Mouse (Mus musculus) adrenal gland, adult 2 months (tissue): ENCODE results near the gene Zfp296. TPM values are rescaled to one million over a fixed set of nuclear protein-coding genes. Genes with fewer than 3 reads are reported as not detected.
"Not testable (repeated sequence)": the region's sequence is repeated elsewhere in the genome, so short reads cannot be mapped to it uniquely, and the experiment has no call there.

Experiments used
- DNase-seq: peaks from one replicate; pipeline ENCODE4 v3.0.0; 2021
- polyA plus RNA-seq: library from polyadenylated mRNA; depleted of rRNA; stranded (reverse); fragments of >200 nt; gene quantifications from 2 replicates; pipeline ENCODE4 v1.2.3, GENCODE M21; 2012; rRNA removed
- total RNA-seq, 2 experiments: library from RNA; stranded (reverse); gene quantifications; 2 replicates each; pipeline ENCODE4 v1.2.3; 2021

The Zfp296 gene
- total and polyA plus RNA-seq, 3 experiments = 0.69 to 3.4 (median 0.98) TPM

GRCm38 (mm10) chr7:19604606-19605214, 27.6 kb downstream of the Zfp296 start:
- DNase-seq = not testable (repeated sequence)

- DNase-seq = no peak
Measured at GRCm38 (mm10) chr7:19607291-19607690, 30.2 kb downstream of the Zfp296 start.

- no peak for DNase-seq
Measured at GRCm38 (mm10) chr7:19609641-19610332, 32.7 kb downstream of the Zfp296 start.

GRCm38 (mm10) chr7:19610969-19611368, 33.9 kb downstream of the Zfp296 start:
- no peak for DNase-seq

- no peak for DNase-seq
Measured at GRCm38 (mm10) chr7:19615036-19615577, 38.0 kb downstream of the Zfp296 start.

- peak; percentile 77 for DNase-seq
Measured at GRCm38 (mm10) chr7:19619004-19619801, 42.1 kb downstream of the Zfp296 start.

- DNase-seq = no peak
Measured at GRCm38 (mm10) chr7:19620811-19621210, 43.7 kb downstream of the Zfp296 start.

- DNase-seq = no peak
Measured at GRCm38 (mm10) chr7:19622241-19622640, 45.2 kb downstream of the Zfp296 start.

- DNase-seq = no peak
Measured at GRCm38 (mm10) chr7:19623433-19623832, 46.3 kb downstream of the Zfp296 start.

GRCm38 (mm10) chr7:19627721-19628120, 50.6 kb downstream of the Zfp296 start:
- no peak for DNase-seq

- DNase-seq = no peak
Measured at GRCm38 (mm10) chr7:19628192-19628535, 51.1 kb downstream of the Zfp296 start.

- DNase-seq = peak; percentile 98
Measured at GRCm38 (mm10) chr7:19628536-19629360, 51.7 kb downstream of the Zfp296 start.

- peak; percentile 94 for DNase-seq
Measured at GRCm38 (mm10) chr7:19629361-19629734, 52.3 kb downstream of the Zfp296 start, which contains the start of gene Relb. Gene Relb (minus strand): TSS chr7:19629438.

Other genes with a start within 250 kb of the Zfp296 start
- 10 to 100 TPM; 36.5 to 40.8 TPM for gene Ercc1, start 232.5 kb upstream of the Zfp296 start, total RNA-seq
- 36.3 and 37.8 TPM in 2 replicates for gene Ercc1, start 232.5 kb upstream of the Zfp296 start, polyA plus RNA-seq
- 10 to 100 TPM; 13.2 to 13.3 TPM for gene Cd3eap, start 217.8 kb upstream of the Zfp296 start, total RNA-seq
- 12.3 and 21.5 TPM in 2 replicates for gene Cd3eap, start 217.8 kb upstream of the Zfp296 start, polyA plus RNA-seq
- gene Ppp1r13l, start 217.5 kb upstream of the Zfp296 start, total RNA-seq = 1 to 10 TPM; 6.5 to 8.3 TPM
- 16.9 and 20.2 TPM in 2 replicates for gene Ppp1r13l, start 217.5 kb upstream of the Zfp296 start, polyA plus RNA-seq
- gene Ercc2, start 195.3 kb upstream of the Zfp296 start, total RNA-seq = 10 to 100 TPM; 21.7 to 25.5 TPM
- 92.3 and 94.7 TPM in 2 replicates for gene Ercc2, start 195.3 kb upstream of the Zfp296 start, polyA plus RNA-seq
- 1 to 10 TPM in 1 of 2 experiments, under 1 TPM in 1; 0.98 to 5.2 TPM for gene Klc3, start 173.2 kb upstream of the Zfp296 start, total RNA-seq
- 1.3 and 3.7 TPM in 2 replicates for gene Klc3, start 173.2 kb upstream of the Zfp296 start, polyA plus RNA-seq
- not detected for gene Ckm, start 172.5 kb upstream of the Zfp296 start, total RNA-seq
- gene Ckm, start 172.5 kb upstream of the Zfp296 start, polyA plus RNA-seq = 0.84 and 1.0 TPM in 2 replicates
- gene Mark4, start 118.5 kb upstream of the Zfp296 start, total RNA-seq = 10 to 100 TPM; 40.5 to 56.8 TPM
- 71.6 and 79.0 TPM in 2 replicates for gene Mark4, start 118.5 kb upstream of the Zfp296 start, polyA plus RNA-seq
- 10 to 100 TPM; 31.9 to 58.8 TPM for gene Exoc3l2, start 114.0 kb upstream of the Zfp296 start, total RNA-seq
- gene Exoc3l2, start 114.0 kb upstream of the Zfp296 start, polyA plus RNA-seq = 55.3 and 57.9 TPM in 2 replicates
- gene Bloc1s3, start 68.9 kb upstream of the Zfp296 start, total RNA-seq = 10 to 100 TPM in 1 of 2 experiments, 1 to 10 TPM in 1; 9.8 to 13.2 TPM
- gene Bloc1s3, start 68.9 kb upstream of the Zfp296 start, polyA plus RNA-seq = 31.9 and 37.2 TPM in 2 replicates
- gene Trappc6a, start 68.9 kb upstream of the Zfp296 start, total RNA-seq = 10 to 100 TPM; 70.2 to 81.4 TPM
- gene Trappc6a, start 68.9 kb upstream of the Zfp296 start, polyA plus RNA-seq = 253 and 254 TPM in 2 replicates
- under 1 TPM in 1 of 2 experiments, not detected in 1; 0.14 TPM for gene Nkpd1, start 59.4 kb upstream of the Zfp296 start, total RNA-seq
- 0.38 and 0.64 TPM in 2 replicates for gene Nkpd1, start 59.4 kb upstream of the Zfp296 start, polyA plus RNA-seq
- gene Ppp1r37, start 14.2 kb upstream of the Zfp296 start, total RNA-seq = 10 to 100 TPM; 68.3 to 70.8 TPM
- 159 and 163 TPM in 2 replicates for gene Ppp1r37, start 14.2 kb upstream of the Zfp296 start, polyA plus RNA-seq
- gene Gemin7, start 308 bp downstream of the Zfp296 start, total RNA-seq = 10 to 100 TPM; 83.8 to 84.2 TPM
- gene Gemin7, start 308 bp downstream of the Zfp296 start, polyA plus RNA-seq = 177 and 183 TPM in 2 replicates
- 10 to 100 TPM; 34.4 to 37.3 TPM for gene Clasrp, start 27.2 kb downstream of the Zfp296 start, total RNA-seq
- 280 and 380 TPM in 2 replicates for gene Clasrp, start 27.2 kb downstream of the Zfp296 start, polyA plus RNA-seq
- gene Relb, start 52.2 kb downstream of the Zfp296 start, total RNA-seq = 10 to 100 TPM; 26.5 to 33.9 TPM
- gene Relb, start 52.2 kb downstream of the Zfp296 start, polyA plus RNA-seq = 79.2 and 85.8 TPM in 2 replicates
- 100 to 1,000 TPM; 151 to 152 TPM for gene Clptm1, start 87.7 kb downstream of the Zfp296 start, total RNA-seq
- gene Clptm1, start 87.7 kb downstream of the Zfp296 start, polyA plus RNA-seq = 157 and 178 TPM in 2 replicates
- 1 to 10 TPM in 1 of 2 experiments, not detected in 1; 3.1 TPM for gene Apoc2, start 100.7 kb downstream of the Zfp296 start, total RNA-seq
- 0.28 TPM in 1 of 2 replicates, not detected in the other for gene Apoc2, start 100.7 kb downstream of the Zfp296 start, polyA plus RNA-seq
- gene Gm44805, start 104.1 kb downstream of the Zfp296 start, total RNA-seq = 1 to 10 TPM; 1.5 to 1.9 TPM
- 2.3 and 4.1 TPM in 2 replicates for gene Gm44805, start 104.1 kb downstream of the Zfp296 start, polyA plus RNA-seq
- 100 to 1,000 TPM in 1 of 2 experiments, 10 to 100 TPM in 1; 40.7 to 204 TPM for gene Apoc4, start 104.2 kb downstream of the Zfp296 start, total RNA-seq
- gene Apoc4, start 104.2 kb downstream of the Zfp296 start, polyA plus RNA-seq = 95.0 and 181 TPM in 2 replicates
- 1,000 to 10,000 TPM in 1 of 2 experiments, 100 to 1,000 TPM in 1; 204 to 1,066 TPM for gene Apoc1, start 115.4 kb downstream of the Zfp296 start, total RNA-seq
- 76.5 and 212 TPM in 2 replicates for gene Apoc1, start 115.4 kb downstream of the Zfp296 start, polyA plus RNA-seq
- 1,000 to 10,000 TPM; 1,105 to 1,118 TPM for gene Apoe, start 121.9 kb downstream of the Zfp296 start, total RNA-seq
- 1,670 and 1,938 TPM in 2 replicates for gene Apoe, start 121.9 kb downstream of the Zfp296 start, polyA plus RNA-seq
- gene Tomm40, start 138.2 kb downstream of the Zfp296 start, total RNA-seq = 100 to 1,000 TPM; 115 to 143 TPM
- gene Tomm40, start 138.2 kb downstream of the Zfp296 start, polyA plus RNA-seq = 164 and 165 TPM in 2 replicates
- gene Nectin2, start 173.2 kb downstream of the Zfp296 start, total RNA-seq = 10 to 100 TPM; 76.9 to 98.1 TPM
- 138 and 165 TPM in 2 replicates for gene Nectin2, start 173.2 kb downstream of the Zfp296 start, polyA plus RNA-seq
- 10 to 100 TPM; 35.9 to 61.1 TPM for gene Bcam, start 193.7 kb downstream of the Zfp296 start, total RNA-seq
- 103 and 108 TPM in 2 replicates for gene Bcam, start 193.7 kb downstream of the Zfp296 start, polyA plus RNA-seq
- gene Cblc, start 219.5 kb downstream of the Zfp296 start, total RNA-seq = not detected
- gene Cblc, start 219.5 kb downstream of the Zfp296 start, polyA plus RNA-seq = 0.60 TPM in 1 of 2 replicates, not detected in the other
- gene Bcl3, start 245.5 kb downstream of the Zfp296 start, total RNA-seq = 10 to 100 TPM; 26.7 to 34.1 TPM
- 155 and 161 TPM in 2 replicates for gene Bcl3, start 245.5 kb downstream of the Zfp296 start, polyA plus RNA-seq